1 mouse cellular context compared by ENCODE assay signal in genomic region chr5:30520214-30520732, GRCm38 (mm10).
A peak's percentile ranks its signal among the peaks of the same experiment; 100 is the strongest.
TF ChIP-seq lines count a peak whose summit lies in the region.

No protein-coding gene starts in this region.

TF ChIP-seq in MEL, 35 proteins besides CTCF, POLR2A, EP300 and RAD21 (continued from another document):
- TF ChIP-seq MYB (IDR thresholded peaks at IDR 0.05; ENCODE audit: low read depth, low read length) (no peak), GABPA (IDR thresholded peaks at IDR 0.05; ENCODE audit: low read depth, low read length) (no peak), GATA1 (IDR thresholded peaks at IDR 0.05; ENCODE audit: low read depth, low read length) (peak; percentile 71), USF1 (IDR thresholded peaks at IDR 0.05; ENCODE audit: low read depth, low read length) (peak; percentile 85), MAX (IDR thresholded peaks at IDR 0.05; ENCODE audit: low read length) (no peak), TBP (IDR thresholded peaks at IDR 0.05; ENCODE audit: low read depth, low read length) (peak; percentile 86), ELF1 (IDR thresholded peaks at IDR 0.05; ENCODE audit: low read depth, low read length) (no peak), TAL1 (IDR thresholded peaks at IDR 0.05; ENCODE audit: low read length) (peak; percentile 90), TCF12 (IDR thresholded peaks at IDR 0.05; ENCODE audit: low read depth, low read length) (peak; percentile 73), ZC3H11A (IDR thresholded peaks at IDR 0.05; ENCODE audit: low read depth, low read length) (0 out of 2 replicates have a peak, but pooled peaks have one; percentile 2), MAFK (IDR thresholded peaks at IDR 0.05; ENCODE audit: borderline replicate concordance, low read depth, low read length) (no peak), UBTF (IDR thresholded peaks at IDR 0.05; ENCODE audit: borderline replicate concordance, insufficient read depth, low read depth, low read length) (no peak), CHD1 (IDR thresholded peaks at IDR 0.05; ENCODE audit: low read depth, low read length) (no peak), SIN3A (IDR thresholded peaks at IDR 0.05; ENCODE audit: low read length) (no peak), MXI1 (IDR thresholded peaks at IDR 0.05; ENCODE audit: low read depth, low read length) (no peak), KAT2A (conservative IDR thresholded peaks at IDR 0.05; ENCODE audit: low read depth, low read length) (no peak), JUND (IDR thresholded peaks at IDR 0.05; ENCODE audit: low read depth, low read length) (no peak), NRF1 (IDR thresholded peaks at IDR 0.05; ENCODE audit: insufficient read depth, low read depth, low read length, poor library complexity, severe bottlenecking) (no peak), SMC3 (IDR thresholded peaks at IDR 0.05; ENCODE audit: low read depth, low read length) (no peak), USF2 (IDR thresholded peaks at IDR 0.05; ENCODE audit: borderline replicate concordance in 1 of 2, insufficient read depth in 1 of 2, low read depth in 1 of 2, low read length in 2 of 2) (0 out of 4 replicates have a peak, but pooled peaks of 1 of the 2 experiments have one; percentile 23), HCFC1 (IDR thresholded peaks at IDR 0.05; ENCODE audit: low read depth, low read length) (no peak), RCOR1 (IDR thresholded peaks at IDR 0.05; ENCODE audit: low read depth, low read length) (no peak), POLR2AphosphoS5 (IDR thresholded peaks at IDR 0.05; ENCODE audit: borderline replicate concordance, low read depth, low read length) (no peak), BHLHE40 (IDR thresholded peaks at IDR 0.05; ENCODE audit: borderline replicate concordance, low read depth, low read length) (peak; percentile 33; the same call in 1 of the 2 replicates), POLR2AphosphoS2 (IDR thresholded peaks at IDR 0.05; ENCODE audit: low read length) (no peak), ZKSCAN1 (IDR thresholded peaks at IDR 0.05; ENCODE audit: low read depth, low read length) (no peak)
TF ChIP-seq in MEL: peak in this region for 9.
